Mouse (Mus musculus): ENCODE measurements around the gene Hrc. TPM values are rescaled to one million over a fixed set of nuclear protein-coding genes. Genes with fewer than 3 reads are reported as not detected.

The Hrc gene
- total and polyA plus RNA-seq, 3 experiments, result 0.23 TPM; not detected in 2

GRCm38 (mm10) chr7:45366652-45367019 lies 31.5 kb downstream of the Hrc start, which contains the start of gene Ppfia3:
TSS of gene Ppfia3 (minus strand) at chr7:45367019.
- DNase-seq, result no peak

- peak; percentile 99 for DNase-seq
These were observed 32.2 kb downstream of the Hrc start for GRCm38 (mm10) chr7:45367020-45367880.

- DNase-seq, result no peak
These were observed 33.1 kb downstream of the Hrc start for GRCm38 (mm10) chr7:45368178-45368577.

GRCm38 (mm10) chr7:45369022-45369745 lies 34.1 kb downstream of the Hrc start:
- DNase-seq, result no peak

- no peak for DNase-seq
These were observed 34.9 kb downstream of the Hrc start for GRCm38 (mm10) chr7:45369836-45370474.

- DNase-seq, result peak; percentile 93
These were observed 35.6 kb downstream of the Hrc start, which contains the start of gene Lin7b for GRCm38 (mm10) chr7:45370475-45371311. TSS of gene Lin7b (minus strand) at chr7:45370583.

- DNase-seq, result peak; percentile 61
These were observed 37.3 kb downstream of the Hrc start for GRCm38 (mm10) chr7:45372371-45372770.

- DNase-seq, result no peak
These were observed 39.5 kb downstream of the Hrc start for GRCm38 (mm10) chr7:45374620-45375019.

GRCm38 (mm10) chr7:45376057-45376456 lies 41.0 kb downstream of the Hrc start:
- no peak for DNase-seq

GRCm38 (mm10) chr7:45386077-45386476 lies 51.0 kb downstream of the Hrc start:
- no peak for DNase-seq

Other genes starting within 250 kb of the Hrc start
Only the 30 nearest of the 36 such genes appear.
- gene Gm45713, start 199.1 kb upstream of the Hrc start, total RNA-seq (2021), result not detected
- 6.3 and 7.4 TPM in 2 replicates for gene Gm45713, start 199.1 kb upstream of the Hrc start, polyA plus RNA-seq (2012; rRNA removed)
- gene Flt3l, start 198.9 kb upstream of the Hrc start, total RNA-seq (2021), result 10 to 100 TPM; 20.5 to 25.3 TPM
- 122 TPM in 2 replicates for gene Flt3l, start 198.9 kb upstream of the Hrc start, polyA plus RNA-seq (2012; rRNA removed)
- gene Pih1d1, start 181.0 kb upstream of the Hrc start, total RNA-seq (2021), result 10 to 100 TPM; 52.2 to 69.2 TPM
- 46.1 and 50.8 TPM in 2 replicates for gene Pih1d1, start 181.0 kb upstream of the Hrc start, polyA plus RNA-seq (2012; rRNA removed)
- gene Aldh16a1, start 180.7 kb upstream of the Hrc start, total RNA-seq (2021), result 10 to 100 TPM; 81.3 to 92.6 TPM
- gene Aldh16a1, start 180.7 kb upstream of the Hrc start, polyA plus RNA-seq (2012; rRNA removed), result 84.4 and 86.6 TPM in 2 replicates
- gene Slc17a7, start 171.3 kb upstream of the Hrc start, total RNA-seq (2021), result under 1 TPM; 0.14 to 0.35 TPM
- 0.10 and 0.11 TPM in 2 replicates for gene Slc17a7, start 171.3 kb upstream of the Hrc start, polyA plus RNA-seq (2012; rRNA removed)
- gene Gfy, start 155.7 kb upstream of the Hrc start, total RNA-seq (2021), result not detected
- not detected in 2 replicates for gene Gfy, start 155.7 kb upstream of the Hrc start, polyA plus RNA-seq (2012; rRNA removed)
- gene Pth2, start 154.3 kb upstream of the Hrc start, total RNA-seq (2021), result not detected
- gene Pth2, start 154.3 kb upstream of the Hrc start, polyA plus RNA-seq (2012; rRNA removed), result not detected in 2 replicates
- under 1 TPM in 1 of 2 experiments, not detected in 1; 0.14 TPM for gene Ccdc155, start 130.4 kb upstream of the Hrc start, total RNA-seq (2021)
- gene Ccdc155, start 130.4 kb upstream of the Hrc start, polyA plus RNA-seq (2012; rRNA removed), result 0.30 TPM in 2 replicates
- not detected for gene Dkkl1, start 123.1 kb upstream of the Hrc start, total RNA-seq (2021)
- gene Dkkl1, start 123.1 kb upstream of the Hrc start, polyA plus RNA-seq (2012; rRNA removed), result not detected in 2 replicates
- gene Tead2, start 119.5 kb upstream of the Hrc start, total RNA-seq (2021), result 1 to 10 TPM; 8.3 to 9.2 TPM
- 12.4 and 12.6 TPM in 2 replicates for gene Tead2, start 119.5 kb upstream of the Hrc start, polyA plus RNA-seq (2012; rRNA removed)
- gene Cd37, start 96.2 kb upstream of the Hrc start, total RNA-seq (2021), result 1 to 10 TPM; 2.9 to 5.2 TPM
- gene Cd37, start 96.2 kb upstream of the Hrc start, polyA plus RNA-seq (2012; rRNA removed), result 10.9 and 14.3 TPM in 2 replicates
- gene Slc6a16, start 94.2 kb upstream of the Hrc start, total RNA-seq (2021), result not detected
- gene Slc6a16, start 94.2 kb upstream of the Hrc start, polyA plus RNA-seq (2012; rRNA removed), result 0.04 TPM in 1 of 2 replicates, not detected in the other
- gene Slc6a21, start 57.8 kb upstream of the Hrc start, total RNA-seq (2021), result not detected
- not detected in 2 replicates for gene Slc6a21, start 57.8 kb upstream of the Hrc start, polyA plus RNA-seq (2012; rRNA removed)
- 1 to 10 TPM; 5.2 to 9.4 TPM for gene Trpm4, start 1.5 kb upstream of the Hrc start, total RNA-seq (2021)
- 8.8 and 11.2 TPM in 2 replicates for gene Trpm4, start 1.5 kb upstream of the Hrc start, polyA plus RNA-seq (2012; rRNA removed)
- gene Ppfia3, start 31.7 kb downstream of the Hrc start, total RNA-seq (2021), result 1 to 10 TPM; 1.1 to 2.8 TPM
- gene Ppfia3, start 31.7 kb downstream of the Hrc start, polyA plus RNA-seq (2012; rRNA removed), result 4.3 and 4.7 TPM in 2 replicates
- 1 to 10 TPM; 2.4 to 3.8 TPM for gene Lin7b, start 35.3 kb downstream of the Hrc start, total RNA-seq (2021)
- gene Lin7b, start 35.3 kb downstream of the Hrc start, polyA plus RNA-seq (2012; rRNA removed), result 5.7 and 10.3 TPM in 2 replicates
- 100 to 1,000 TPM; 219 to 278 TPM for gene Snrnp70, start 60.5 kb downstream of the Hrc start, total RNA-seq (2021)
- gene Snrnp70, start 60.5 kb downstream of the Hrc start, polyA plus RNA-seq (2012; rRNA removed), result 230 and 236 TPM in 2 replicates
- not detected for gene Kcna7, start 70.4 kb downstream of the Hrc start, total RNA-seq (2021)
- gene Kcna7, start 70.4 kb downstream of the Hrc start, polyA plus RNA-seq (2012; rRNA removed), result not detected in 2 replicates
- gene Ntf5, start 78.4 kb downstream of the Hrc start, total RNA-seq (2021), result not detected
- gene Ntf5, start 78.4 kb downstream of the Hrc start, polyA plus RNA-seq (2012; rRNA removed), result not detected in 2 replicates
- gene Lhb, start 85.5 kb downstream of the Hrc start, total RNA-seq (2021), result not detected
- not detected in 2 replicates for gene Lhb, start 85.5 kb downstream of the Hrc start, polyA plus RNA-seq (2012; rRNA removed)
- 10 to 100 TPM; 46.4 to 57.6 TPM for gene Gys1, start 99.6 kb downstream of the Hrc start, total RNA-seq (2021)
- 64.0 and 82.1 TPM in 2 replicates for gene Gys1, start 99.6 kb downstream of the Hrc start, polyA plus RNA-seq (2012; rRNA removed)
- gene Ruvbl2, start 102.8 kb downstream of the Hrc start, total RNA-seq (2021), result 10 to 100 TPM; 38.2 to 52.3 TPM
- gene Ruvbl2, start 102.8 kb downstream of the Hrc start, polyA plus RNA-seq (2012; rRNA removed), result 70.2 and 89.3 TPM in 2 replicates
- gene Ftl1, start 124.6 kb downstream of the Hrc start, total RNA-seq (2021), result 1,000 to 10,000 TPM; 1,338 to 1,480 TPM
- gene Ftl1, start 124.6 kb downstream of the Hrc start, polyA plus RNA-seq (2012; rRNA removed), result 7,024 and 7,397 TPM in 2 replicates
- 10 to 100 TPM; 52.5 to 60.6 TPM for gene Bax, start 131.6 kb downstream of the Hrc start, total RNA-seq (2021)
- 148 and 158 TPM in 2 replicates for gene Bax, start 131.6 kb downstream of the Hrc start, polyA plus RNA-seq (2012; rRNA removed)
- gene Tulp2, start 146.6 kb downstream of the Hrc start, total RNA-seq (2021), result under 1 TPM; 0.41 to 0.75 TPM
- 0.44 and 0.64 TPM in 2 replicates for gene Tulp2, start 146.6 kb downstream of the Hrc start, polyA plus RNA-seq (2012; rRNA removed)
- gene Gm45808, start 151.5 kb downstream of the Hrc start, total RNA-seq (2021), result 10 to 100 TPM in 1 of 2 experiments, 1 to 10 TPM in 1; 2.2 to 33.5 TPM
- 0.45 TPM in 1 of 2 replicates, not detected in the other for gene Gm45808, start 151.5 kb downstream of the Hrc start, polyA plus RNA-seq (2012; rRNA removed)
- 10 to 100 TPM; 55.4 to 71.1 TPM for gene Dhdh, start 153.5 kb downstream of the Hrc start, total RNA-seq (2021)
- gene Dhdh, start 153.5 kb downstream of the Hrc start, polyA plus RNA-seq (2012; rRNA removed), result 17.6 and 21.4 TPM in 2 replicates
- 100 to 1,000 TPM; 280 to 286 TPM for gene Nucb1, start 175.1 kb downstream of the Hrc start, total RNA-seq (2021)
- 594 and 643 TPM in 2 replicates for gene Nucb1, start 175.1 kb downstream of the Hrc start, polyA plus RNA-seq (2012; rRNA removed)
- 10 to 100 TPM; 49.0 to 57.8 TPM for gene Ppp1r15a, start 191.0 kb downstream of the Hrc start, total RNA-seq (2021)
- 49.5 and 49.7 TPM in 2 replicates for gene Ppp1r15a, start 191.0 kb downstream of the Hrc start, polyA plus RNA-seq (2012; rRNA removed)
- 1 to 10 TPM; 3.0 to 5.9 TPM for gene Plekha4, start 191.0 kb downstream of the Hrc start, total RNA-seq (2021)
- 9.8 and 15.6 TPM in 2 replicates for gene Plekha4, start 191.0 kb downstream of the Hrc start, polyA plus RNA-seq (2012; rRNA removed)

All from adrenal gland, adult 2 months (tissue).